Mouse (Mus musculus): ENCODE data around the gene Spop. TPM values are rescaled to one million over a fixed set of nuclear protein-coding genes. Genes with fewer than 3 reads are reported as not detected.

Spop gene
- total and polyA plus RNA-seq, 2 experiments from 2014 or later = 34.5 to 142 TPM

- Histone ChIP-seq H3K27ac (ENCODE audit: low read depth) (no peak overlapping the region), H3K9ac (replicated peaks; ENCODE audit: low read depth, low read length) (no peak overlapping the region), H3K4me2 (ENCODE audit: low read depth, low read length) (no peak overlapping the region), H3K27me3 (ENCODE audit: control insufficient read depth, insufficient read depth, low read length) (no peaks in the 10 kb centered on the region), H3K4me1 (ENCODE audit: control insufficient read depth, insufficient read depth) (no peaks in the 10 kb centered on the region), H3K36me3 (replicated peaks; ENCODE audit: control insufficient read depth, insufficient read depth, low read length) (peaks cover 50% of the 10 kb centered on the region), H3K9me3 (replicated peaks; ENCODE audit: control insufficient read depth, low read length) (no peaks in the 10 kb centered on the region), H3K4me3 (ENCODE audit: low read depth, low read length) (no peak overlapping the region)
- DNase-seq (ENCODE audit: low spot score) = no peak
- WGBS = 79% methylated on average over 4 of the region's 4 CpGs
- TF ChIP-seq EP300 (IDR thresholded peaks at IDR 0.05; ENCODE audit: low read depth) (no peak), CTCF (IDR thresholded peaks at IDR 0.05; ENCODE audit: low read depth) (no peak)
- ATAC-seq (ENCODE audit: insufficient read depth, low read depth) = no peak
Observed at GRCm38 (mm10) chr11:95391201-95391600, 22.7 kb upstream of the Spop start.

DNA sequence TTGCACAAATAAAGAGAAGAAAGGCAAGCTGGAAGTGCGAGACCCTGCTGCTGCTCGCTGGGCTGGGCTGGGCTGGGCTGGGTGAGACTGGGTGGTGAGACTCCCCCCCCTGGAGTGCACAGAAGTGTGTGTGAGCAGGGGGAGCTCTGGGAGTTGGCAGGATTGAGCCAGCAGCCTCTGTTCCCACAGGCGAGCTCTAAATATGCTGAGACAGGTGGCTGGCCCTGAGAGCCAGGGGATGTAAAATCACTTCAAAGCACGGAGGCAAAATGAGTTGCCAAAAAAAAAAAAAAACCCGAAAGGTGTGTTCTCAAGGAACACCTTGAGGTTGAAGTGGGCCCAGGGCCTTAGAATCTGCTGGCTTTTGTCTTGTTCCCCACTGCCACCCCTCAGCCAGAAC lies 22.1 kb upstream of the Spop start:
- peaks cover 47% of the 10 kb centered on the region for H3K36me3 ChIP-seq (replicated peaks; ENCODE audit: control insufficient read depth, insufficient read depth, low read length)
- no peaks in the 10 kb centered on the region for H3K9me3 ChIP-seq (replicated peaks; ENCODE audit: control insufficient read depth, low read length)
- no peaks in the 10 kb centered on the region for H3K27me3 ChIP-seq (ENCODE audit: control insufficient read depth, insufficient read depth, low read length)
- ATAC-seq (ENCODE audit: insufficient read depth, low read depth) (0 out of 2 replicates have a peak, but pooled peaks have one; percentile 25), DNase-seq (ENCODE audit: low spot score) (no peak)
- H3K4me3 ChIP-seq (ENCODE audit: low read depth, low read length) = no peak overlapping the region
- no peak overlapping the region; the same call in 1 of the 2 replicates for H3K9ac ChIP-seq (replicated peaks; ENCODE audit: low read depth, low read length)
- WGBS = 64% methylated on average over 5 of the region's 5 CpGs
- H3K4me1 ChIP-seq (ENCODE audit: control insufficient read depth, insufficient read depth) = no peaks in the 10 kb centered on the region
- peak overlapping the region; percentile 66 for H3K27ac ChIP-seq (ENCODE audit: low read depth)
- no peak overlapping the region for H3K4me2 ChIP-seq (ENCODE audit: low read depth, low read length)
- TF ChIP-seq EP300 (IDR thresholded peaks at IDR 0.05; ENCODE audit: low read depth) = no peak
- TF ChIP-seq CTCF (IDR thresholded peaks at IDR 0.05; ENCODE audit: low read depth) = no peak

DNA sequence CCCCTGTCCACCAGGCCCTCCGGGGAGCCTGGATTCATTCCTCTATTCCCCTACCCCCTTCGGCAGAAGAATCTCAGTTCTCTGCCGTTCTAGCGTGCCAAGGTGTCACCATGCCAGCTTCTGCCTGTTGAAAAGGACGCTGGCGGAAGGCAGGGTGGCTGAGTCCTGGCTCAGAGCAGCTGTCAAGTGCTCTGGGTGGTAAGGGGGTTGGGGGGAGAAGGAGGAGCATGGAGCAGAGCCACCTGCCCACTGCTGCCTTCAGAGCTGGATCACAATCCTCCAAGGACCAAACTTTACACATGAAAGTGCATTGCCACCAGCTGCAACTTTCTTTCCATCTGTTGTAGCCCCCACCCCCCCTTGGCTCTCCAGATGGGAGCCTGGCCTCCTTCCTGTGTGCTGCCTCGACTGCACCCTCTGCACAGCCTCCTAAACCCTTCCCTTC lies 21.6 kb upstream of the Spop start:
- no peaks in the 10 kb centered on the region for H3K27me3 ChIP-seq (ENCODE audit: control insufficient read depth, insufficient read depth, low read length)
- H3K4me3 ChIP-seq (ENCODE audit: low read depth, low read length) = no peak overlapping the region
- DNase-seq (ENCODE audit: low spot score) = no peak
- H3K27ac ChIP-seq (ENCODE audit: low read depth) = peak overlapping the region; percentile 66
- no peak overlapping the region; the same call in 1 of the 2 replicates for H3K9ac ChIP-seq (replicated peaks; ENCODE audit: low read depth, low read length)
- H3K36me3 ChIP-seq (replicated peaks; ENCODE audit: control insufficient read depth, insufficient read depth, low read length) = peaks cover 42% of the 10 kb centered on the region
- no peak overlapping the region for H3K4me2 ChIP-seq (ENCODE audit: low read depth, low read length)
- H3K9me3 ChIP-seq (replicated peaks; ENCODE audit: control insufficient read depth, low read length) = no peaks in the 10 kb centered on the region
- no peaks in the 10 kb centered on the region for H3K4me1 ChIP-seq (ENCODE audit: control insufficient read depth, insufficient read depth)
- peak; percentile 72 for ATAC-seq (ENCODE audit: insufficient read depth, low read depth)
- TF ChIP-seq EP300 (IDR thresholded peaks at IDR 0.05; ENCODE audit: low read depth) (no peak), CTCF (IDR thresholded peaks at IDR 0.05; ENCODE audit: low read depth) (no peak)
- WGBS = 26% methylated on average over 7 of the region's 7 CpGs

DNA sequence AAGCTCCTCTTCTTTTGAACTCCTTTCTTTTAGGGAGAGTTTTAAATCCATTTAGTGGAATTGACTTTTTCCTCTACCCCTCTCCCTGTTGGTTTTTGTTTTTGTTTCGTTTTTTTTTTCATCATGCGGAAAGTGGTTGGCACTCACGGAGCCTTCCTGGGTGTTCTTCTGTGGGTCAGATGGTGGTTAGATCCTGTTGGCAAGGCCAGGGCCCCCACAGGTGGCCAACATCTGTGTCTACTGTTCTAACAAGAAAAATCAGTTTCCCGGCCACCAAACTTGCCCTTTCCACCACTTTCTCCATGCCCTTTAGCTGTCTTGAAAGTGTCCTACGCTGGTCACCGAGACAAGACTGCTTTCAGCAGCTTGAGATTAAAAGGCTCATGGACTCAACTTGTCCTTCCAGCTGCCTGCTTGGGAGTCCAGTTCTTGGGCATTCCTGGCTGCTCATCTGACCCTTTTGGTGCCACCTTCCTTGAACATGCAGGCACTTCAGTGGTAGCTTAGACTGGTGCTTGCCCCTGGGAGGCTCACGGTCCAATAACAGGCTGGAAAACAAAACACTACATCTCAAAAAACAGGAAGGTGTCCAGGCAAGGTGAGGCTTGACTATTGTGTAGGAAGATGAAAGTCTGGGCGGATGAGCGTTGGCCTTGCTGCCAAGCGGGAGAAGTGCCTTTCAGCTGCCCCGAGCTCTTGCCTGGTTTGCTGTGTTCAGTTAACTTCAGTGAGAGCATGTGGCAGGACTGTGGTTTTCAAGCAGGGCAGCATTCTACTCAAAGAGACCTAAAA lies 21.0 kb upstream of the Spop start:
- H3K9ac ChIP-seq (replicated peaks; ENCODE audit: low read depth, low read length) = no peak overlapping the region; the same call in 1 of the 2 replicates
- ATAC-seq (ENCODE audit: insufficient read depth, low read depth) = no peak
- TF ChIP-seq CTCF (IDR thresholded peaks at IDR 0.05; ENCODE audit: low read depth) (no peak), EP300 (IDR thresholded peaks at IDR 0.05; ENCODE audit: low read depth) (no peak)
- WGBS = 73% methylated on average over 11 of the region's 11 CpGs
- peak overlapping the region; percentile 66; the same call in 1 of the 2 replicates for H3K27ac ChIP-seq (ENCODE audit: low read depth)
- H3K4me3 ChIP-seq (ENCODE audit: low read depth, low read length) = no peak overlapping the region
- no peak for DNase-seq (ENCODE audit: low spot score)
- H3K4me2 ChIP-seq (ENCODE audit: low read depth, low read length) = no peak overlapping the region
- H3K36me3 ChIP-seq (replicated peaks; ENCODE audit: control insufficient read depth, insufficient read depth, low read length) = peaks cover 35% of the 10 kb centered on the region
- H3K4me1 ChIP-seq (ENCODE audit: control insufficient read depth, insufficient read depth) = no peaks in the 10 kb centered on the region
- no peaks in the 10 kb centered on the region for H3K9me3 ChIP-seq (replicated peaks; ENCODE audit: control insufficient read depth, low read length)
- no peaks in the 10 kb centered on the region for H3K27me3 ChIP-seq (ENCODE audit: control insufficient read depth, insufficient read depth, low read length)

GRCm38 (mm10) chr11:95393500-95393816 lies 20.4 kb upstream of the Spop start:
- Histone ChIP-seq H3K36me3 (replicated peaks; ENCODE audit: control insufficient read depth, insufficient read depth, low read length) (peaks cover 30% of the 10 kb centered on the region), H3K27ac (ENCODE audit: low read depth) (no peak overlapping the region), H3K4me3 (ENCODE audit: low read depth, low read length) (no peak overlapping the region), H3K27me3 (ENCODE audit: control insufficient read depth, insufficient read depth, low read length) (no peaks in the 10 kb centered on the region), H3K9ac (replicated peaks; ENCODE audit: low read depth, low read length) (no peak overlapping the region), H3K9me3 (replicated peaks; ENCODE audit: control insufficient read depth, low read length) (no peaks in the 10 kb centered on the region), H3K4me2 (ENCODE audit: low read depth, low read length) (no peak overlapping the region), H3K4me1 (ENCODE audit: control insufficient read depth, insufficient read depth) (no peaks in the 10 kb centered on the region)
- DNase-seq (ENCODE audit: low spot score) (no peak), ATAC-seq (ENCODE audit: insufficient read depth, low read depth) (no peak)
- TF ChIP-seq CTCF (IDR thresholded peaks at IDR 0.05; ENCODE audit: low read depth) (no peak), EP300 (IDR thresholded peaks at IDR 0.05; ENCODE audit: low read depth) (no peak)
- WGBS = 45% methylated on average over 5 of the region's 5 CpGs

Measured in heart, postnatal 0 days (tissue).